Mouse (Mus musculus): Measurements from ENCODE around the gene Ccdc18.

- TF ChIP-seq POLR2A (IDR thresholded peaks at IDR 0.05; ENCODE audit: insufficient read length, low read depth) (no peak), MAX (IDR thresholded peaks at IDR 0.05; ENCODE audit: low read depth) (no peak), E2F4 (IDR thresholded peaks at IDR 0.05; ENCODE audit: insufficient read depth) (no peak)
Measured at GRCm38 (mm10) chr5:108188967-108189366, 56.3 kb downstream of the Ccdc18 start.
